In genomic region chr8:70527512-70528181, GRCm38 (mm10) we compare ENCODE assay signal across 8 mouse cellular contexts. TPM values are rescaled to one million over a fixed set of nuclear protein-coding genes. Genes with fewer than 3 reads are reported as not detected.
A peak's percentile ranks its signal among the peaks of the same experiment; 100 is the strongest.
DNase-seq lines count a peak whose midpoint lies in the region; ATAC-seq and TF ChIP-seq lines count a peak whose summit lies in the region.

Fkbp8 (plus strand) TSS chr8:70527724.
Kxd1 (minus strand) TSS chr8:70527956.

- no peaks in the 10 kb centered on the region for H3K27me3 ChIP-seq in G1E (ENCODE audit: insufficient read depth, low read length)
- no peaks in the 10 kb centered on the region for H3K27me3 ChIP-seq in forebrain, postnatal 0 days (ENCODE audit: insufficient read depth, low read length)
- no peaks in the 10 kb centered on the region for H3K27me3 ChIP-seq in lung, embryonic 16.5 days (ENCODE audit: control insufficient read depth, insufficient read depth, low read depth, low read length)

- H3K9me3 ChIP-seq in G1E (replicated peaks) = no peaks in the 10 kb centered on the region
- no peaks in the 10 kb centered on the region for H3K9me3 ChIP-seq in forebrain, postnatal 0 days (ENCODE audit: low read length)
- no peaks in the 10 kb centered on the region for H3K9me3 ChIP-seq in lung, embryonic 16.5 days (ENCODE audit: control insufficient read depth, low read length)

- peak within 1 kb of the TSS; percentile 96 for H3K9ac ChIP-seq in forebrain, postnatal 0 days
- H3K9ac ChIP-seq in lung, embryonic 16.5 days (ENCODE audit: low read length) = peak within 1 kb of the TSS; percentile 97

- peak; percentile 97 for DNase-seq in G1E (ENCODE audit: low spot score)
- DNase-seq in cerebellum, adult 18-20 months = peak; percentile 96 to 99
- DNase-seq in forebrain, postnatal 0 days = peak; percentile 99
- DNase-seq in heart, postnatal 4 days = peak; percentile 99
- peak; percentile 100 for DNase-seq in layer of hippocampus, adult 9-10 months (ENCODE audit: low spot score)
- peak; percentile 100 for DNase-seq in ovary, postnatal 10 days (ENCODE audit: low spot score)
- peak; percentile 97 to 99 for DNase-seq in thymus, postnatal 10 days (ENCODE audit: low spot score in 2 of 2)

- TF ChIP-seq CTCF in G1E (IDR thresholded peaks at IDR 0.05; ENCODE audit: low read depth, low read length) = no peak
- peak; percentile 46 for TF ChIP-seq CTCF in forebrain, postnatal 0 days (IDR thresholded peaks at IDR 0.05; ENCODE audit: low read depth)

- peaks cover 42% of the 10 kb centered on the region for H3K36me3 ChIP-seq in G1E (replicated peaks)
- peaks cover 21% of the 10 kb centered on the region for H3K36me3 ChIP-seq in forebrain, postnatal 0 days (ENCODE audit: insufficient read depth)
- H3K36me3 ChIP-seq in lung, embryonic 16.5 days (ENCODE audit: control insufficient read depth, insufficient read depth, low read length) = peaks cover 24% of the 10 kb centered on the region

- WGBS in forebrain, postnatal 0 days = 3% methylated on average over 53 of the region's 61 CpGs
- under 1% methylated on average over 54 of the region's 61 CpGs for WGBS in lung, embryonic 16.5 days

- peak; percentile 83 for ATAC-seq in G1E (ENCODE audit: extremely low read depth, insufficient number of reproducible peaks, low FRiP score, poor library complexity, severe bottlenecking)
- ATAC-seq in forebrain, postnatal 0 days = peak; percentile 95
- ATAC-seq in lung, embryonic 16.5 days (ENCODE audit: low read depth) = peak; percentile 93

- peak within 1 kb of the TSS; percentile 81 for H3K4me3 ChIP-seq in G1E (ENCODE audit: low read depth, low read length)
- H3K4me3 ChIP-seq in forebrain, postnatal 0 days (ENCODE audit: low read depth, low read length) = peak within 1 kb of the TSS; percentile 86
- H3K4me3 ChIP-seq in lung, embryonic 16.5 days (ENCODE audit: low read length) = peak within 1 kb of the TSS; percentile 93

- H3K4me2 ChIP-seq in forebrain, postnatal 0 days (ENCODE audit: low read depth) = peak within 1 kb of the TSS; percentile 84
- H3K4me2 ChIP-seq in lung, embryonic 16.5 days (ENCODE audit: low read depth, low read length) = peak within 1 kb of the TSS; percentile 89

- peaks cover 69% of the 10 kb centered on the region for H3K4me1 ChIP-seq in G1E (ENCODE audit: insufficient read depth, low read depth, low read length)
- H3K4me1 ChIP-seq in forebrain, postnatal 0 days (ENCODE audit: insufficient read depth) = peaks cover 6% of the 10 kb centered on the region; the same call in 1 of the 2 replicates
- peaks cover 13% of the 10 kb centered on the region for H3K4me1 ChIP-seq in lung, embryonic 16.5 days (replicated peaks; ENCODE audit: control insufficient read depth, insufficient read depth, low read length)

- peak within 1 kb of the TSS; percentile 86 for H3K27ac ChIP-seq in forebrain, postnatal 0 days (ENCODE audit: low read depth, low read length)
- peak within 1 kb of the TSS; percentile 74 for H3K27ac ChIP-seq in lung, embryonic 16.5 days (ENCODE audit: low read length)

RNA-seq across cellular contexts. Expression of gene Fkbp8, which starts in this region (rescaled TPM):
- total RNA-seq in G1E (2014; fragmentation: Nextera tagmentation) = 228 and 232 TPM in 2 replicates
- total RNA-seq in G1E (2017) = 206 and 221 TPM in 2 replicates
- 939 and 1,510 TPM in 2 replicates for polyA plus RNA-seq in G1E (2012)
- total RNA-seq in forebrain, postnatal 0 days (2014; rRNA removed) = 559 and 592 TPM in 2 replicates
- polyA plus RNA-seq in forebrain, postnatal 0 days (2015; fragmentation: Nextera tagmentation; extraction: Ambion mirVana) = 385 and 426 TPM in 2 replicates
- 100 to 1,000 TPM; 204 to 207 TPM for total RNA-seq in heart, postnatal 4 days (2021)
- 300 and 319 TPM in 2 replicates for polyA plus RNA-seq in lung, embryonic 16.5 days (2015; fragmentation: Nextera tagmentation; extraction: Ambion mirVana)

RNA-seq across cellular contexts. Expression of gene Kxd1, which starts in this region (rescaled TPM):
- 180 and 189 TPM in 2 replicates for total RNA-seq in G1E (2014; fragmentation: Nextera tagmentation)
- 47.5 and 50.9 TPM in 2 replicates for total RNA-seq in G1E (2017)
- polyA plus RNA-seq in G1E (2012) = 40.0 and 49.9 TPM in 2 replicates
- total RNA-seq in forebrain, postnatal 0 days (2014; rRNA removed) = 39.1 and 43.5 TPM in 2 replicates
- polyA plus RNA-seq in forebrain, postnatal 0 days (2015; fragmentation: Nextera tagmentation; extraction: Ambion mirVana) = 51.6 and 51.9 TPM in 2 replicates
- total RNA-seq in heart, postnatal 4 days (2021) = 10 to 100 TPM; 67.5 to 76.9 TPM
- 54.0 and 55.3 TPM in 2 replicates for polyA plus RNA-seq in lung, embryonic 16.5 days (2015; fragmentation: Nextera tagmentation; extraction: Ambion mirVana)

Comparison
In these comparisons a context has a peak if more than half of its experiments do, and no peak if none do; other contexts are left out.
1. Peak in every context shown above with its lines: DNase-seq, ATAC-seq, H3K4me3 ChIP-seq and H3K27ac ChIP-seq.